Mouse (Mus musculus) megakaryocyte, embryonic 14.5 days (primary cell): ENCODE data around the gene Mmp15. TPM values are rescaled to one million over a fixed set of nuclear protein-coding genes. Genes with fewer than 3 reads are reported as not detected.

Experiments used
- H3K27me3 ChIP-seq: replicated peaks from 2 replicates; pipeline ENCODE3; 2012; ENCODE audit warnings: inconsistent platforms
- H3K36me3 ChIP-seq: replicated peaks from 2 replicates; pipeline ENCODE3; 2012; ENCODE audit warnings: low read length, inconsistent platforms, mixed read lengths
- H3K4me1 ChIP-seq: 2 replicates; pipeline ENCODE4 v1.6.1; 2012; ENCODE audit warnings: inconsistent platforms
- H3K4me3 ChIP-seq: replicated peaks from 2 replicates; pipeline ENCODE3; 2012; ENCODE audit warnings: moderate library complexity, mild to moderate bottlenecking, inconsistent platforms
- H3K9me3 ChIP-seq: 2 replicates; pipeline ENCODE4 v1.6.1; 2012; ENCODE audit warnings: inconsistent platforms
- FLI1 ChIP-seq: IDR thresholded peaks from 2 replicates; pipeline ENCODE4 v1.6.1; 2012; ENCODE audit warnings: low read length, inconsistent platforms, mixed read lengths
- GATA1 ChIP-seq: IDR thresholded peaks from 3 replicates; pipeline ENCODE4 v1.6.1; 2012; ENCODE audit warnings: mixed read lengths, low read length, inconsistent platforms, borderline replicate concordance
- polyA plus RNA-seq: library from polyadenylated mRNA; stranded (reverse); fragments of >175 nt; gene quantifications from 2 replicates; pipeline ENCODE4 v1.2.3, GENCODE M21; 2012; ENCODE audit warnings: low replicate concordance; ENCODE audit not compliant: insufficient read depth

The Mmp15 gene
- polyA plus RNA-seq, 1 experiment = 0.27 TPM

DNA sequence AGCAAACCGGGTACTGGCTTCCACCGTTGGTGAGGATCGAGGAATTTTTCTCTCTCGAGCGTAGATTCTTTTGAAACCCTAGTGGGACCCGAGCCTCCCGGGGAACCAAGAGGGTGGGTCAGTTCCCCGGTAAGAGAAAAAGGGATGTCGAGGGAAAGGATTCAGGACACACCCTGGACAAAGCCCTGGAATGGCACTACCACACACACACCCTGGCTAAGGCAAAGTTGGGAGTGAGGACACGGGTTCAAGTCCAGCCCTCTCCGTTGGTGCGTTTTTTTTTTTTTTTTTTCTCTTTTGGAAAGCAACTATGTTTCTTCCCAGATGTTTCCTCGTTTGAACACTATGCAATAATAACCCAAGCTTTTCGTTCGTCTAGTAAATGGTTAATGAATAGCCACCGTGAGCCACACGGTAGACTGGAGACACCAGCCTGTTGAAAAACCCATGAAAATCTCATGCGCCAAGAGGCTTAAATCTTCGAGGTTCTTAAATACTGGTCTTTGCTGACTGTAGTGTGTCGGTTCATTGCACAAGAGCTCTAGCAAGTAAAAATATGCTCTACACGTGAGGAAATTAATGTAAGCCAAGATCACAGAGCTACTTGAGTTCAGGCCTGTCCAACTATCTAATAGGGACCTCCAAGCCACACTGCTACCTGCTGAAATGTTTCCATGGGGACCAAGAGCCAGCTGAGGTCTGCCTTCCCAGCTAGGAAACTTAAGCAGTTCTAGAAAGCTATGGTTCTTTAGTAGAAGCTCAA, 19.4 kb upstream of the Mmp15 start:
- H3K36me3 ChIP-seq = peaks cover 70% of the 10 kb centered on the region
- H3K27me3 ChIP-seq = no peaks in the 10 kb centered on the region
- 0 out of 2 replicates have a peak, but pooled peaks cover 6% of the 10 kb centered on the region for H3K9me3 ChIP-seq
- TF ChIP-seq FLI1 (no peak), GATA1 (no peak)
- peaks cover 50% of the 10 kb centered on the region for H3K4me1 ChIP-seq
- peak overlapping the region; percentile 98 for H3K4me3 ChIP-seq

DNA sequence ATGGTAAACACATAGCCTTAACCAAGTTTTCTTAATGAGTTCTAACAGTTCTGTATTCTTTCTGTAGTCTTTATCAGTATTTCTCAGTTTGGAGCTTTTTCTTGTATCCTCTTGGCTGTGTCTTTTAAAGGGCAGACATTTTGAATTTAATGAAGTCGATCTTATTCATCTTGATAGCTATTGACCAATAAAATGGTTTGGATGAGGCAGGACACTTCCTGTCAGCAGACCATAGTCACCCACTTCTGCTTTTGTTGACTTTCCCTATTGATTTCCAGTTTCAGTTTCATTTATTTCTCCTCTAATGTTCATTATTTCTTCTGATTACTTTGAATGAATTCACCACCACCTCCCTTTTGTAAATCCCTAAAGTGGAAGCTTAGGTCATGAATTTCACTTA, 16.4 kb upstream of the Mmp15 start:
- Histone ChIP-seq H3K36me3 (peaks cover 72% of the 10 kb centered on the region), H3K4me1 (peaks cover 41% of the 10 kb centered on the region), H3K4me3 (no peak overlapping the region), H3K27me3 (no peaks in the 10 kb centered on the region), H3K9me3 (no peaks in the 10 kb centered on the region)
- TF ChIP-seq FLI1 = no peak
- no peak for TF ChIP-seq GATA1

GRCm38 (mm10) chr8:95336363-95336762, 15.7 kb upstream of the Mmp15 start:
- Histone ChIP-seq H3K4me1 (peaks cover 40% of the 10 kb centered on the region), H3K36me3 (peaks cover 79% of the 10 kb centered on the region), H3K4me3 (no peak overlapping the region), H3K27me3 (no peaks in the 10 kb centered on the region), H3K9me3 (no peaks in the 10 kb centered on the region)
- TF ChIP-seq GATA1 (no peak), FLI1 (no peak)

DNA sequence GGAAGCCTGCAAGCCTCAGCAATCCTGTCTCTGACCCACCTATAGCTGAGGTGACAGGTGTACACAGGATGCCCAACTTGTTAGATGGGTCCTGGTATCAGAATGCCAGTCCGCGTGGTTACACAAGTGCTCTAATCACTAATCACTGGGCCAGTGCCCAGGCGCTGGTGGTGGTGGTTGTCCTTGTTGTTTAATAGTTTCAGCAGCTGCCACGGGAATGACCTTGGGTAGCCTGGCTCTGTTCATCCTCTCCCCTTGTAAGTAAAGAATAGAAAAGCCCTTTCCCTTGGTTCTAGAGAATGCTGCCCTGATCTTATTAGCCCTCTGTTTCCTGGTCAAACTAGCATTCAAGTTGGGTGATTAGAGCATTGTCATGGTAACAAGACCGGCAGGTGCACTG, 10.3 kb upstream of the Mmp15 start:
- H3K9me3 ChIP-seq = no peaks in the 10 kb centered on the region
- H3K4me1 ChIP-seq = peaks cover 15% of the 10 kb centered on the region
- no peaks in the 10 kb centered on the region for H3K27me3 ChIP-seq
- H3K36me3 ChIP-seq = peaks cover 97% of the 10 kb centered on the region
- no peak overlapping the region for H3K4me3 ChIP-seq
- TF ChIP-seq FLI1 (no peak), GATA1 (no peak)

DNA sequence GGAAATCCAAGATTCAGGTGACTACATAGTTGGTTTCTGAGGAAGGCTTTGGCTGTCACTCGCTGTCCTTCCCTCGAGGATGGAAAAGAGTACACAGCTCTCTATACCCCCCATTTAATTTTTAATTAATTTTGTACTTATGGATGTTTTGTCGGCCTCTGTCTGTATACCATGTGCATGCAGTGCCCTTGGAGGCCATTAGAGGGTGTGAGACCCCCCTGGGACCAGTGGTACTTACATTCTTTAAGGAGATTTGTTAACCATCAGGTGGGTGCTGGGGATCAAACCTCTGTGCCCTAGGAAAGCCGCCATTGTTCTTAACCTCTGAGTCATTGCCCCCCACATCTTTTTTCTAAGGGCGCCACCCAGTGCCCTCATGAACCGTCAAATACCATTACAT, 7.4 kb upstream of the Mmp15 start:
- H3K27me3 ChIP-seq = peaks cover 18% of the 10 kb centered on the region
- no peaks in the 10 kb centered on the region for H3K9me3 ChIP-seq
- H3K36me3 ChIP-seq = peaks cover 84% of the 10 kb centered on the region
- H3K4me3 ChIP-seq = no peak overlapping the region
- H3K4me1 ChIP-seq = peaks cover 14% of the 10 kb centered on the region; the same call in 1 of the 2 replicates
- TF ChIP-seq FLI1 = no peak

DNA sequence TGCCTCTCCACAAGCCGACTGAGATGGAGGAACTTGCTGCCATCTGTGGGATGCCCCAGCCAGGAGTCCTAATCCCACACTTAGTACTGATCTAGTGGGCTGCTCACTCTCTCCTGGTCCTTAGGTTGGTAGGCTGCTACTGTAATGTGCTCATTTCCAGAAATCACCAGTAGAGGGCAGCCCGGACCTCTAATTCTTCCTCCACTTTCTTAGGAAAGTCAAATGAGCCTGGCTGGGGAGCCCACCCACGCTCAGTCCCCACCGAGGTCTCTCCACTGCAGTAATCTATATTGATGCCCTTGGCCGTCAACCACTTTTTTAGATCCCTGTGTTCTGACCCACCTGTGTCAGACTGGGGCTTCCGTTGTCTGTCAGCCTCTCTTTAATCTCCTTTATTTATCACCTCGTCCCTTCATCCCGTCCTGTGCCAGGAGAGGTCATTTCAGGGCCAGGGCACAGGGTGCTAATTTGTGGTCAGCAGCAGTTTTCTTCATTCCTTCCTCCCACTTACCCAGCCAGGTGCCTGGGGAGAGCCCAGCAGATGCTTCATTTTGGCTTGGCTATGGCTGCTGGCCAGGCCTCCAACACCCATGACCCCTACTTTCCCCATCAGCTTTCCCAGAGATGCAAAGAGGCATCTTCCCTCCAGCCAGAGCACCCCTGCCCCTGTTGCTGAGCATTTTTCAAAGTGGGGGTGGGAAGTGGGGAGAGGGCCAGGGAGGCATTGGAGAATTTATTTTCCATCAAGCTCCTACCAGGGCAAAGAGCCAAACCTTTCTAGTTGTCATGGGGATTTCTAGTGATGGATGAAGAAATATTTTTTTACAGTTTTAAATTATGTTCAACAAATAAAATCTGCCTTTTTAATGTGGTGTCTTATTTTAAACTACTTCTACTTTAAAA, 5.2 kb upstream of the Mmp15 start:
- Histone ChIP-seq H3K36me3 (peaks cover 62% of the 10 kb centered on the region), H3K27me3 (peaks cover 36% of the 10 kb centered on the region), H3K4me3 (no peak overlapping the region), H3K4me1 (peaks cover 20% of the 10 kb centered on the region), H3K9me3 (no peaks in the 10 kb centered on the region)
- TF ChIP-seq GATA1 (no peak), FLI1 (no peak)

DNA sequence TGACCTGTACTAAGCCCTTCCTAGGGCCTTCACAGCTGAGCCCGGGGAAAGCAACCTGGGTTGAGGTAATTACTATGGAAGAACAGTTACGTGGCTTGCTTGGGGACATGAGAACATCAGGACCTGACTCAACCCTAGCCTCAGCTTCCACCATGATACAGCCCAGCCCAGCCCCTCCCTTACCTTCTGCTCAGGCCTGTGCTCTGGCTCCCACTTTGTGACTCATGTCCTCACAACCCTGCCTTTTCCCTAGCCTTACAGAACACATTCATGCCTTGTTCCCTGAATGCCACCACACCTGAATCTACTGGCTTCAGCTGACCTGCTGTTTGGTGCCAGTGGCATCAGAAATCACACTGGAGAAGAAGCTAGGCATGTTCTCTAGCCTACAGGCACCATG, 3.7 kb upstream of the Mmp15 start:
- H3K4me3 ChIP-seq = no peak overlapping the region
- no peak for TF ChIP-seq GATA1
- no peak for TF ChIP-seq FLI1
- H3K4me1 ChIP-seq = peaks cover 35% of the 10 kb centered on the region
- H3K27me3 ChIP-seq = peaks cover 50% of the 10 kb centered on the region
- no peaks in the 10 kb centered on the region for H3K9me3 ChIP-seq
- H3K36me3 ChIP-seq = peaks cover 48% of the 10 kb centered on the region

GRCm38 (mm10) chr8:95348811-95349630, 3.0 kb upstream of the Mmp15 start:
- Histone ChIP-seq H3K4me3 (no peak overlapping the region), H3K27me3 (peaks cover 57% of the 10 kb centered on the region), H3K4me1 (peaks cover 36% of the 10 kb centered on the region), H3K36me3 (peaks cover 41% of the 10 kb centered on the region), H3K9me3 (no peaks in the 10 kb centered on the region)
- TF ChIP-seq FLI1 (no peak), GATA1 (no peak)

GRCm38 (mm10) chr8:95351461-95351860, 607 bp upstream of the Mmp15 start:
- TF ChIP-seq GATA1 (no peak), FLI1 (no peak)
- Histone ChIP-seq H3K9me3 (no peaks in the 10 kb centered on the region), H3K36me3 (peaks cover 17% of the 10 kb centered on the region), H3K4me1 (peaks cover 41% of the 10 kb centered on the region), H3K27me3 (peaks cover 81% of the 10 kb centered on the region), H3K4me3 (no peak overlapping the region)
